Mouse (Mus musculus) forebrain, embryonic 11.5 days (tissue): ENCODE measurements at regions not wholly inside any gene's neighbourhood (a gene's known extent, or its start where the extent isn't known, plus 50 kb on each side); places are given as distances from the start of the nearest gene placed in this dataset.

Experiments
- ATAC-seq: fragments of 200-750 bp; cut with Nextera tagmentation; replicated peaks from 2 replicates; pipeline ENCODE4 v1.8.0; 2017; ENCODE audit warnings: moderate TSS enrichment; ENCODE audit not compliant: low FRiP score
- DNase-seq: peaks from one replicate; pipeline ENCODE4 v3.0.0-alpha.2; 2017; ENCODE audit warnings: low spot score
- H3K27ac ChIP-seq: fragments of 300-500 bp; sonication (generic); 2 replicates; pipeline ENCODE4 v1.5.1; 2014; ENCODE audit warnings: low read depth, low read length
- H3K27me3 ChIP-seq: fragments of 300-500 bp; sonication (generic); 2 replicates; pipeline ENCODE4 v1.6.1; 2014; ENCODE audit warnings: mild to moderate bottlenecking, low read length, mixed read lengths; ENCODE audit not compliant: control insufficient read depth, insufficient read depth
- H3K36me3 ChIP-seq: fragments of 300-500 bp; sonication (generic); 2 replicates; pipeline ENCODE4 v1.6.1; 2014; ENCODE audit warnings: mild to moderate bottlenecking, low read length, moderate library complexity, mixed read lengths; ENCODE audit not compliant: control insufficient read depth, insufficient read depth
- H3K4me1 ChIP-seq: fragments of 300-500 bp; sonication (generic); replicated peaks from 2 replicates; pipeline ENCODE4 v1.6.1; 2014; ENCODE audit warnings: low read length, mixed read lengths; ENCODE audit not compliant: control insufficient read depth, insufficient read depth
- H3K4me2 ChIP-seq: fragments of 300-500 bp; sonication (generic); 2 replicates; pipeline ENCODE4 v1.6.1; 2014; ENCODE audit warnings: low read depth, mild to moderate bottlenecking, low read length, moderate library complexity, mixed read lengths; ENCODE audit not compliant: severe bottlenecking
- H3K4me3 ChIP-seq: fragments of 300-500 bp; sonication (generic); 2 replicates; pipeline ENCODE4 v1.5.1; 2014; ENCODE audit warnings: low read depth, low read length
- H3K9ac ChIP-seq: fragments of 300-500 bp; sonication (generic); 2 replicates; pipeline ENCODE4 v1.6.1; 2014; ENCODE audit warnings: low read length
- H3K9me3 ChIP-seq: fragments of 300-500 bp; sonication (generic); 2 replicates; pipeline ENCODE4 v1.6.1; 2016; ENCODE audit warnings: low read length, mixed read lengths; ENCODE audit not compliant: control insufficient read depth
- WGBS: fragments of 180-500 bp; shearing (Covaris S2); extraction: QIAGEN DNeasy Blood & Tissue Kit; methylation state at CpG from one replicate; pipeline ENCODE4 v1.1.7; 2014; 5-methylcytosine and 5-hydroxymethylcytosine counted together

GRCm38 (mm10) chr8:91865361-91865760, 63.5 kb upstream of the Irx3 start:
- ATAC-seq: no peak
- H3K9me3 ChIP-seq: no peaks in the 10 kb centered on the region
- H3K27me3 ChIP-seq: peaks cover 65% of the 10 kb centered on the region
- 0 out of 2 replicates have a peak overlapping the region, but pooled peaks have one; percentile 11 for H3K4me2 ChIP-seq
- WGBS: 3% methylated on average over 10 of the region's 10 CpGs
- no peak overlapping the region for H3K9ac ChIP-seq
- no peak for DNase-seq
- no peaks in the 10 kb centered on the region for H3K36me3 ChIP-seq
- H3K4me3 ChIP-seq: no peak overlapping the region
- no peak overlapping the region for H3K27ac ChIP-seq
- peaks cover 4% of the 10 kb centered on the region; the same call in 1 of the 2 replicates for H3K4me1 ChIP-seq

- no peaks in the 10 kb centered on the region for H3K9me3 ChIP-seq
- peaks cover 4% of the 10 kb centered on the region; the same call in 1 of the 2 replicates for H3K4me1 ChIP-seq
- H3K4me3 ChIP-seq: no peak overlapping the region
- H3K27ac ChIP-seq: no peak overlapping the region
- H3K36me3 ChIP-seq: no peaks in the 10 kb centered on the region
- H3K4me2 ChIP-seq: no peak overlapping the region
- WGBS: 18% methylated on average over 4 of the region's 4 CpGs
- no peak overlapping the region for H3K9ac ChIP-seq
- no peak for ATAC-seq
- H3K27me3 ChIP-seq: peaks cover 60% of the 10 kb centered on the region
- DNase-seq: no peak
Observed at GRCm38 (mm10) chr8:91863505-91863904, 61.6 kb upstream of the Irx3 start.

DNA sequence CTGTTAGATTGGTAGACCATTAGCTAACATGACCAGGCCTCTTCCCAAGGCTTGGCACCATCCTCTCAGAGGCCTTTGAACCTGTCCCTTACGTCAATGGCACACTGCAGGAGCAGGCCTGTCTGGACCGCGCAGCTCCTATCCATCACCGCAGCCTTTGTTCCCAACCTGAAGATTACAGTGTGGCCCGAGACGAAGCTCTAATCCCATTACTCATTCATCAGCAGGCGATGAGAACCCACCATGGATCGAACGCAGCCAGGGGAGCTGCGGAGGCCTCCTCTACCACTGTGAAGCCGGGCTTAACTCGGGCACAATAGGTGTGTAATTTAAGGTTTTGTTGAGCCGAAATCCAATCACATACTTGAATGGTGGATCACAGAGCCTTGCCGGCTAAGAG, 54.0 kb upstream of the Irx3 start:
- peaks cover 39% of the 10 kb centered on the region for H3K27me3 ChIP-seq
- no peak for ATAC-seq

DNA sequence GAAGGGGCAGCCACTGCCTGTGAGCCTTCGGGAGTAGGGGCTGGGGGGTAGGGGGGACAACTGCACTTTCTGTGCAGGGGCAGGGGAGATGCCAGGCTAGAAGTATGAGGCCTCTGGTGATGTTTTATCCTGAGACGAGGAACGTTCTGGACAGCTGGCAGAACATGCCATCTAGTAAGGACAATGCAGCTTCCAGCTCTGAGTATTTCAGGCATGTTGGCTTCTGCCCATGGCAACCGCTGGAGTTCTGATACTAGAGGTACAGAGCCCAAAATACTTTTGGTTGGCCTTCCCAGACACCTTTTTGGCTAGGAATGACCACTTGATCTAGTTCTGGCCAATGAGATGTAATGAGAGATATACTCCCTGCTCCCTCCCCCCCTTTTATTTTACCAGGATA, 52.5 kb upstream of the Irx3 start:
- ATAC-seq (no peak), DNase-seq (no peak)
- H3K4me3 ChIP-seq: no peak overlapping the region
- H3K27ac ChIP-seq: no peak overlapping the region
- no peak overlapping the region for H3K9ac ChIP-seq
- H3K27me3 ChIP-seq: peaks cover 29% of the 10 kb centered on the region
- WGBS: 82% methylated on average over 4 of the region's 4 CpGs
- no peak overlapping the region for H3K4me2 ChIP-seq
- peaks cover 6% of the 10 kb centered on the region; the same call in 1 of the 2 replicates for H3K4me1 ChIP-seq
- no peaks in the 10 kb centered on the region for H3K36me3 ChIP-seq
- H3K9me3 ChIP-seq: no peaks in the 10 kb centered on the region

More for the DNA sequence above, 54.0 kb upstream of the Irx3 start:
- no peak overlapping the region for H3K4me3 ChIP-seq
- H3K4me1 ChIP-seq: peaks cover 6% of the 10 kb centered on the region; the same call in 1 of the 2 replicates
- no peak overlapping the region for H3K4me2 ChIP-seq
- H3K27ac ChIP-seq: no peak overlapping the region
- WGBS: 10% methylated on average over 14 of the region's 14 CpGs
- no peak overlapping the region for H3K9ac ChIP-seq
- DNase-seq: peak; percentile 62
- no peaks in the 10 kb centered on the region for H3K9me3 ChIP-seq
- no peaks in the 10 kb centered on the region for H3K36me3 ChIP-seq

GRCm38 (mm10) chr8:91853803-91854202, 51.9 kb upstream of the Irx3 start:
- ATAC-seq (no peak), DNase-seq (no peak)
- Histone ChIP-seq H3K4me2 (no peak overlapping the region), H3K27ac (no peak overlapping the region), H3K4me1 (peaks cover 6% of the 10 kb centered on the region; the same call in 1 of the 2 replicates), H3K9ac (no peak overlapping the region), H3K36me3 (no peaks in the 10 kb centered on the region), H3K27me3 (peaks cover 29% of the 10 kb centered on the region), H3K9me3 (no peaks in the 10 kb centered on the region), H3K4me3 (no peak overlapping the region)
- WGBS: 51% methylated on average over 2 of the region's 2 CpGs

GRCm38 (mm10) chr8:91853336-91853735, 51.5 kb upstream of the Irx3 start:
- ATAC-seq (no peak), DNase-seq (no peak)
- Histone ChIP-seq H3K4me2 (no peak overlapping the region), H3K4me1 (peaks cover 6% of the 10 kb centered on the region; the same call in 1 of the 2 replicates), H3K9ac (no peak overlapping the region), H3K36me3 (no peaks in the 10 kb centered on the region), H3K9me3 (no peaks in the 10 kb centered on the region), H3K4me3 (no peak overlapping the region), H3K27me3 (peaks cover 26% of the 10 kb centered on the region), H3K27ac (no peak overlapping the region)
- 80% methylated on average over 4 of the region's 4 CpGs for WGBS
